Comparison of ENCODE assay signal across 20 mouse cellular contexts in the genomic region with DNA sequence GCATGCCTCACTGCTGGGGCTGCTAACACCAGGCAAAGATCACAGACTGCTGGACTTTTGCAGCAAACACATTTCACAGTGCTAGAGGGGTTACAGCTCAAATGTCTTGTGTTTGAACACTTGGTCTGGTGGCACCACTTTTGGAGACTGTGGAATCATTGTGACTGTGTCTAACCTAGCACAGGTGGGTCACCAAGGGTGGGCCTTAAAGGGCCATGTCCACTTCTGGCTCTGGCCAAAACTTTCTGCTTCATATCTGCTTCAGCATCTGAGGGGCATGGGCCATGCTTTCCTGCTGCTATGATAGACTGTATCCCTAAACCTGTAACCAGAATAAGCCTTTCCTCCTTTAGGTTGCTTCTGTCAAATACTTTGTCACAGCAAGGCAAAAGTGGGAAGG. TPM values are rescaled to one million over a fixed set of nuclear protein-coding genes. Genes with fewer than 3 reads are reported as not detected.
DNase-seq lines count a peak whose midpoint lies in the region; ATAC-seq and TF ChIP-seq lines count a peak whose summit lies in the region.
"Had no signal": no experiment of that assay in that cellular context is flagged by ENCODE, and none has a peak within 500 bp of the region (broad histone marks: within the 10 kb centered on the region; RNA-seq: fewer than 3 reads in every experiment).

No protein-coding gene starts in this region.

- no peak for DNase-seq in embryonic facial prominence, embryonic 10.5 days (ENCODE audit: low spot score)
- no peak for DNase-seq in heart, postnatal 25 days (ENCODE audit: low spot score)
- no peak for DNase-seq in heart, postnatal 0 days (ENCODE audit: low spot score)
- DNase-seq in heart, adult 8-10 months (ENCODE audit: low spot score) = no peak
- DNase-seq: adrenal gland, adult 8-10 months; adrenal gland, postnatal 36 days; B cell, adult 2 months; cerebellum, adult 2 months; gastrocnemius, postnatal 10 days had no signal

- no peak overlapping the region for H3K9ac ChIP-seq in embryonic facial prominence, embryonic 12.5 days
- H3K9ac ChIP-seq in heart, embryonic 13.5 days = peak overlapping the region; percentile 86; the same call in 1 of the 2 replicates
- peak overlapping the region; percentile 10; the same call in 1 of the 2 replicates for H3K9ac ChIP-seq in heart, postnatal 0 days (replicated peaks; ENCODE audit: low read depth, low read length)
- no peak overlapping the region for H3K9ac ChIP-seq in embryonic facial prominence, embryonic 15.5 days
- H3K9ac ChIP-seq: forebrain, embryonic 12.5 days; hindbrain, embryonic 12.5 days had no signal

- peaks cover 15% of the 10 kb centered on the region for H3K4me1 ChIP-seq in embryonic facial prominence, embryonic 12.5 days
- H3K4me1 ChIP-seq in embryonic facial prominence, embryonic 10.5 days = peaks cover 30% of the 10 kb centered on the region
- H3K4me1 ChIP-seq in heart, embryonic 13.5 days = peaks cover 26% of the 10 kb centered on the region
- H3K4me1 ChIP-seq in heart, postnatal 0 days (ENCODE audit: control insufficient read depth, insufficient read depth) = peaks cover 17% of the 10 kb centered on the region
- H3K4me1 ChIP-seq in embryonic facial prominence, embryonic 15.5 days = peaks cover 20% of the 10 kb centered on the region

- ATAC-seq in embryonic facial prominence, embryonic 12.5 days (ENCODE audit: insufficient number of reproducible peaks, insufficient read depth, low FRiP score, low TSS enrichment) = no peak
- no peak for ATAC-seq in heart, embryonic 13.5 days (ENCODE audit: extremely low read depth, insufficient number of reproducible peaks, low FRiP score, low TSS enrichment)
- ATAC-seq in heart, postnatal 0 days (ENCODE audit: insufficient read depth, low read depth) = no peak
- no peak for ATAC-seq in embryonic facial prominence, embryonic 15.5 days (ENCODE audit: insufficient number of reproducible peaks, low FRiP score, low TSS enrichment, low read depth)
- ATAC-seq: CD4-positive, CD25-positive, alpha-beta regulatory T cell, adult 4 months; forebrain, embryonic 16.5 days; hindbrain, embryonic 16.5 days; inflammation-experienced regulatory T-cells, adult 6 months; intestine, postnatal 0 days had no signal

- no peak for TF ChIP-seq EP300 in heart, postnatal 0 days (IDR thresholded peaks at IDR 0.05; ENCODE audit: low read depth)

- H3K36me3 ChIP-seq in embryonic facial prominence, embryonic 12.5 days = no peaks in the 10 kb centered on the region
- no peaks in the 10 kb centered on the region for H3K36me3 ChIP-seq in embryonic facial prominence, embryonic 10.5 days (replicated peaks)
- no peaks in the 10 kb centered on the region for H3K36me3 ChIP-seq in heart, embryonic 13.5 days
- H3K36me3 ChIP-seq in heart, postnatal 0 days (replicated peaks; ENCODE audit: control insufficient read depth, insufficient read depth, low read length) = no peaks in the 10 kb centered on the region
- no peaks in the 10 kb centered on the region for H3K36me3 ChIP-seq in embryonic facial prominence, embryonic 15.5 days
- H3K36me3 ChIP-seq: forebrain, embryonic 12.5 days; G1E; hindbrain, embryonic 12.5 days had no signal

- no peaks in the 10 kb centered on the region for H3K9me3 ChIP-seq in embryonic facial prominence, embryonic 12.5 days
- no peaks in the 10 kb centered on the region for H3K9me3 ChIP-seq in embryonic facial prominence, embryonic 10.5 days
- H3K9me3 ChIP-seq in heart, embryonic 13.5 days = no peaks in the 10 kb centered on the region
- H3K9me3 ChIP-seq in heart, postnatal 0 days (replicated peaks; ENCODE audit: control insufficient read depth, low read length) = no peaks in the 10 kb centered on the region
- no peaks in the 10 kb centered on the region for H3K9me3 ChIP-seq in embryonic facial prominence, embryonic 15.5 days (replicated peaks)
- H3K9me3 ChIP-seq: forebrain, embryonic 12.5 days; hindbrain, embryonic 12.5 days had no signal

- intact Hi-C loops in heart, postnatal 25 days (cut with DNase I) = loop anchor here (2.0 kb wide), 1 partner anchor 29 kb away; a partner anchor contains a TSS

- H3K27me3 ChIP-seq in embryonic facial prominence, embryonic 12.5 days = peaks cover 4% of the 10 kb centered on the region; the same call in 1 of the 2 replicates
- peaks cover 32% of the 10 kb centered on the region for H3K27me3 ChIP-seq in embryonic facial prominence, embryonic 10.5 days (replicated peaks; ENCODE audit: low read depth, poor library complexity, severe bottlenecking)
- no peaks in the 10 kb centered on the region for H3K27me3 ChIP-seq in heart, embryonic 13.5 days (replicated peaks)
- no peaks in the 10 kb centered on the region for H3K27me3 ChIP-seq in heart, postnatal 0 days (ENCODE audit: control insufficient read depth, insufficient read depth, low read length)
- H3K27me3 ChIP-seq in embryonic facial prominence, embryonic 15.5 days = no peaks in the 10 kb centered on the region

- TF ChIP-seq CTCF in heart, postnatal 0 days (IDR thresholded peaks at IDR 0.05; ENCODE audit: low read depth) = no peak

- no peak overlapping the region for H3K4me3 ChIP-seq in embryonic facial prominence, embryonic 12.5 days
- no peak overlapping the region for H3K4me3 ChIP-seq in embryonic facial prominence, embryonic 10.5 days
- H3K4me3 ChIP-seq in heart, embryonic 13.5 days = no peak overlapping the region
- H3K4me3 ChIP-seq in heart, postnatal 0 days (ENCODE audit: low read depth, low read length) = no peak overlapping the region
- H3K4me3 ChIP-seq in embryonic facial prominence, embryonic 15.5 days (replicated peaks) = no peak overlapping the region
- H3K4me3 ChIP-seq: forebrain, embryonic 12.5 days; hindbrain, embryonic 12.5 days had no signal

- 0 out of 2 replicates have a peak overlapping the region, but pooled peaks have one; percentile 1 for H3K4me2 ChIP-seq in embryonic facial prominence, embryonic 12.5 days (replicated peaks)
- peak overlapping the region; percentile 76 for H3K4me2 ChIP-seq in heart, embryonic 13.5 days
- no peak overlapping the region; the same call in 1 of the 2 replicates for H3K4me2 ChIP-seq in heart, postnatal 0 days (ENCODE audit: low read depth, low read length)
- H3K4me2 ChIP-seq in embryonic facial prominence, embryonic 15.5 days (replicated peaks) = no peak overlapping the region
- H3K4me2 ChIP-seq: forebrain, embryonic 12.5 days; hindbrain, embryonic 12.5 days had no signal

- no peak overlapping the region for H3K27ac ChIP-seq in embryonic facial prominence, embryonic 12.5 days
- H3K27ac ChIP-seq in embryonic facial prominence, embryonic 10.5 days (replicated peaks) = no peak overlapping the region
- H3K27ac ChIP-seq in heart, embryonic 13.5 days (replicated peaks) = peak overlapping the region; percentile 79
- H3K27ac ChIP-seq in heart, postnatal 0 days (ENCODE audit: low read depth) = peak overlapping the region; percentile 58
- peak overlapping the region; percentile 44; the same call in 1 of the 2 replicates for H3K27ac ChIP-seq in embryonic facial prominence, embryonic 15.5 days (replicated peaks)
- H3K27ac ChIP-seq: forebrain, embryonic 12.5 days; hindbrain, embryonic 12.5 days had no signal

RNA-seq across cellular contexts. Expression of a gene that starts 1.5 kb away (rescaled TPM):
- 8.5 and 8.6 TPM in 2 replicates for polyA plus RNA-seq in embryonic facial prominence, embryonic 12.5 days (2016; fragmentation: Nextera tagmentation; extraction: Ambion mirVana)
- 4.9 TPM in 2 replicates for polyA plus RNA-seq in embryonic facial prominence, embryonic 10.5 days (2016; fragmentation: Nextera tagmentation; extraction: Ambion mirVana)
- 15.1 and 16.8 TPM in 2 replicates for polyA plus RNA-seq in heart, embryonic 13.5 days (2015; fragmentation: Nextera tagmentation; extraction: Ambion mirVana)
- 10 to 100 TPM; 75.9 to 80.6 TPM for total RNA-seq in heart, postnatal 25 days (2021)
- 8.2 and 17.9 TPM in 2 replicates for total RNA-seq in heart, postnatal 0 days (2014; rRNA removed; ENCODE audit: low replicate concordance)
- polyA plus RNA-seq in heart, postnatal 0 days (2015; fragmentation: Nextera tagmentation; extraction: Ambion mirVana) = 13.0 and 14.7 TPM in 2 replicates
- total RNA-seq in heart, adult 8-10 months (2022) = 100 to 1,000 TPM in 2 of 4 experiments, 10 to 100 TPM in 2; 91.9 to 102 (median 100) TPM
- 6.9 and 9.2 TPM in 2 replicates for polyA plus RNA-seq in embryonic facial prominence, embryonic 15.5 days (2015; fragmentation: Nextera tagmentation; extraction: Ambion mirVana)
- polyA plus RNA-seq: G1E; inflammation-experienced regulatory T-cells, adult 6 months had no signal

RNA-seq across cellular contexts. Expression of a gene that starts 29.8 kb away (rescaled TPM):
- polyA plus RNA-seq in embryonic facial prominence, embryonic 12.5 days (2016; fragmentation: Nextera tagmentation; extraction: Ambion mirVana) = 58.5 and 62.6 TPM in 2 replicates
- 24.4 and 26.9 TPM in 2 replicates for polyA plus RNA-seq in embryonic facial prominence, embryonic 10.5 days (2016; fragmentation: Nextera tagmentation; extraction: Ambion mirVana)
- polyA plus RNA-seq in heart, embryonic 13.5 days (2015; fragmentation: Nextera tagmentation; extraction: Ambion mirVana) = 67.2 and 70.4 TPM in 2 replicates
- 10 to 100 TPM; 41.4 to 41.8 TPM for total RNA-seq in heart, postnatal 25 days (2021)
- total RNA-seq in heart, postnatal 0 days (2014; rRNA removed; ENCODE audit: low replicate concordance) = 72.0 and 78.6 TPM in 2 replicates
- polyA plus RNA-seq in heart, postnatal 0 days (2015; fragmentation: Nextera tagmentation; extraction: Ambion mirVana) = 45.4 and 48.8 TPM in 2 replicates
- total RNA-seq in heart, adult 8-10 months (2022) = 10 to 100 TPM; 31.1 to 37.7 (median 35.0) TPM
- 108 and 113 TPM in 2 replicates for polyA plus RNA-seq in embryonic facial prominence, embryonic 15.5 days (2015; fragmentation: Nextera tagmentation; extraction: Ambion mirVana)
- polyA plus RNA-seq: G1E had no signal

Comparison
In these comparisons a context has a peak if more than half of its experiments do, and no peak if none do; other contexts are left out.
1. H3K27ac ChIP-seq: peak in heart, embryonic 13.5 days (single experiment), heart, postnatal 0 days (single experiment) and embryonic facial prominence, embryonic 15.5 days (single experiment); none in embryonic facial prominence, embryonic 12.5 days (single experiment) and embryonic facial prominence, embryonic 10.5 days (single experiment).
2. H3K4me2 ChIP-seq: peak in embryonic facial prominence, embryonic 12.5 days (single experiment) and heart, embryonic 13.5 days (single experiment); none in heart, postnatal 0 days (single experiment) and embryonic facial prominence, embryonic 15.5 days (single experiment).
3. H3K9ac ChIP-seq: peak in heart, embryonic 13.5 days (single experiment) and heart, postnatal 0 days (single experiment); none in embryonic facial prominence, embryonic 12.5 days (single experiment) and embryonic facial prominence, embryonic 15.5 days (single experiment).